Mouse (Mus musculus): ENCODE measurements at regions not wholly inside any gene's neighbourhood (a gene's known extent, or its start where the extent isn't known, plus 50 kb on each side); places are given as distances from the start of the nearest gene placed in this dataset.

DNA sequence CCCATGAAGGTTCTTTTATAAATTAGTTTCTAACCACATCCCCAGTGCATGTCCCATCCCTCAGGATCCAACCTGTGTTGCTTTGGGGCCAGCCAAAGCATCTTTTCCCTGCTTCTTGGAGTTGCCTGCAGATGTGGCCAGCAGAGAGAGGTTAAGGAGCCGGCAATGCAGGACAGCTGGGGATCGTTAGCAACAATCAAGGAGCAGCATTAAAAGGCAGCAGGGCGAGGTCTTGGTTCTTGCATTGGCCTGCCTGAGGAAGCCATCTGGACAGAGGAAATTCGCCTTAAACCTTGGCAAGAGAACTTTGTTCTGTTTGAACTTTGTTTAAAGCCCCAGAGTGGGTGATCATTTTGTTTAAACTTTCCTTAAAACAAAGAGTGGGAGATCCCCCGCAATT, 118.7 kb upstream of the Prdm1 start:
- ATAC-seq (ENCODE audit: insufficient number of reproducible peaks, insufficient read depth, low FRiP score, low read depth), result no peak
- H3K27me3 ChIP-seq (ENCODE audit: control insufficient read depth, insufficient read depth, low read length), result no peaks in the 10 kb centered on the region
- no peak overlapping the region for H3K4me3 ChIP-seq (ENCODE audit: low read depth, low read length)
- WGBS, result 19% methylated on average over 5 of the region's 5 CpGs
- H3K4me1 ChIP-seq (ENCODE audit: control insufficient read depth, insufficient read depth, low read length), result no peaks in the 10 kb centered on the region
- H3K36me3 ChIP-seq (ENCODE audit: control insufficient read depth, insufficient read depth, low read length), result no peaks in the 10 kb centered on the region
- no peak overlapping the region for H3K4me2 ChIP-seq (replicated peaks; ENCODE audit: low read depth, low read length)
- H3K9me3 ChIP-seq (ENCODE audit: control insufficient read depth, low read depth, low read length), result no peaks in the 10 kb centered on the region
- H3K9ac ChIP-seq (replicated peaks; ENCODE audit: low read depth, low read length), result no peak overlapping the region
- no peak overlapping the region for H3K27ac ChIP-seq (ENCODE audit: low read length)

DNA sequence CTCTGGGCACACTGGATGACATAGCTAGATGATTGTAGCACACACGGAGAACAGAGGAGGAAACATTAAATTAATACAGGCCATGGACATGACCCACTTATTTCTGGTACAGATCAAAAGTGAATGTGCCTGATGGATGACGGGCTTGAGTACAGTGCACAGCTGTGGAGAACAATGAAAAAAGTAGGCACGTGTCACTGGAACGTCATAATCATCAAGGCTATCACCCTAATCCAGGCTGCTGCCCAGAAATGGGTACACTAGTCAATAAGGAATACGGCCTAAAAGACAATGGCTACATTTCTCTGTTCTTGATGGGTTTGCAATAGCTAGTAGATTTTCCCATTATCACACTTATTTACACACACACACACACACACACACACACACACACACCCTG, 118.3 kb upstream of the Prdm1 start:
- Histone ChIP-seq H3K9me3 (ENCODE audit: control insufficient read depth, low read depth, low read length) (no peaks in the 10 kb centered on the region), H3K4me1 (ENCODE audit: control insufficient read depth, insufficient read depth, low read length) (no peaks in the 10 kb centered on the region), H3K27ac (ENCODE audit: low read length) (no peak overlapping the region), H3K4me3 (ENCODE audit: low read depth, low read length) (no peak overlapping the region), H3K27me3 (ENCODE audit: control insufficient read depth, insufficient read depth, low read length) (no peaks in the 10 kb centered on the region), H3K4me2 (replicated peaks; ENCODE audit: low read depth, low read length) (no peak overlapping the region), H3K9ac (replicated peaks; ENCODE audit: low read depth, low read length) (no peak overlapping the region), H3K36me3 (ENCODE audit: control insufficient read depth, insufficient read depth, low read length) (no peaks in the 10 kb centered on the region)
- WGBS, result 84% methylated on average over 5 of the region's 5 CpGs
- ATAC-seq (ENCODE audit: insufficient number of reproducible peaks, insufficient read depth, low FRiP score, low read depth), result no peak

DNA sequence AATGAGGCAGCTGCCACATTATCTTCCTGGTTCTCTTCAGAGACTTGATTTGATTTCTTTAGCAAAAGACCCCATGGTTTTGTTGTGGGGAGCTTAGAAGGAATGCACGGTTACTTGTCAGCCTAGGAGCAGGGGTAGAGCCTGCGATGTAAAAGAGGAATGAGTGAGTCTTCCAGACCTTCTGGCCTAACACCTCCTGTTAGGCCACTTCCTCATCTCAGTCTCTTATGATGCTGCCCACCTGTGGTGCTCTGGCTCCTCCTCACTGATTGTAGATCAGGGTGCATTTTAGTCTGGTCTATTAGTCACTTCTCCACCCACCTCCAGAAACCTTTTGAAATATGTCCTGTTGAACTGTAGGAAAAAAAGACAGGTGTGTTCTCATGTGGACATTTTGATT, 113.3 kb upstream of the Prdm1 start:
- ATAC-seq (ENCODE audit: insufficient number of reproducible peaks, insufficient read depth, low FRiP score, low read depth), result no peak
- 90% methylated on average over 2 of the region's 2 CpGs for WGBS
- Histone ChIP-seq H3K4me1 (ENCODE audit: control insufficient read depth, insufficient read depth, low read length) (no peaks in the 10 kb centered on the region), H3K4me3 (ENCODE audit: low read depth, low read length) (no peak overlapping the region), H3K27ac (ENCODE audit: low read length) (no peak overlapping the region), H3K27me3 (ENCODE audit: control insufficient read depth, insufficient read depth, low read length) (no peaks in the 10 kb centered on the region), H3K4me2 (replicated peaks; ENCODE audit: low read depth, low read length) (no peak overlapping the region), H3K9me3 (ENCODE audit: control insufficient read depth, low read depth, low read length) (no peaks in the 10 kb centered on the region), H3K36me3 (ENCODE audit: control insufficient read depth, insufficient read depth, low read length) (no peaks in the 10 kb centered on the region), H3K9ac (replicated peaks; ENCODE audit: low read depth, low read length) (no peak overlapping the region)

DNA sequence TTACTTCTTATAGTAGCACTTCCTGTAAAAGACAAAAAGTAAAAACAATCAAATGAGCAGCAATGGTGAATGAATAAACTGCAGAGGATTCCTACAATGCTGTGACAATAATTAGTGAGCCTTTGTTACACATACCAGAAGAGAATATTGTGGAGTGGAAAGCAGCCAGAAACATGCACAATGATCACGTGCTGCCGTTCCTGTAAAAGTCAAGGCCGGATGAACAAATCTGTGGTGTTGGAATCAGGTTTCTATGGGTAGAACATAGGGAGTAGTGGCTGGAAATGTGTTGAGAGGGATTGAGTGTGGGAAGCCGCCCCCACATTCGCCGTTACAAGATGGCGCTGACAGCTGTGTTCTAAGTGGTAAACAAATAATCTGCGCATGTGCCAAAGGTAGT, 112.3 kb upstream of the Prdm1 start:
- Histone ChIP-seq H3K27me3 (ENCODE audit: control insufficient read depth, insufficient read depth, low read length) (no peaks in the 10 kb centered on the region), H3K4me2 (replicated peaks; ENCODE audit: low read depth, low read length) (no peak overlapping the region), H3K4me1 (ENCODE audit: control insufficient read depth, insufficient read depth, low read length) (no peaks in the 10 kb centered on the region), H3K4me3 (ENCODE audit: low read depth, low read length) (no peak overlapping the region), H3K36me3 (ENCODE audit: control insufficient read depth, insufficient read depth, low read length) (no peaks in the 10 kb centered on the region), H3K27ac (ENCODE audit: low read length) (no peak overlapping the region), H3K9ac (replicated peaks; ENCODE audit: low read depth, low read length) (no peak overlapping the region), H3K9me3 (ENCODE audit: control insufficient read depth, low read depth, low read length) (no peaks in the 10 kb centered on the region)
- no peak for ATAC-seq (ENCODE audit: insufficient number of reproducible peaks, insufficient read depth, low FRiP score, low read depth)
- WGBS, result 97% methylated on average over 8 of the region's 8 CpGs

DNA sequence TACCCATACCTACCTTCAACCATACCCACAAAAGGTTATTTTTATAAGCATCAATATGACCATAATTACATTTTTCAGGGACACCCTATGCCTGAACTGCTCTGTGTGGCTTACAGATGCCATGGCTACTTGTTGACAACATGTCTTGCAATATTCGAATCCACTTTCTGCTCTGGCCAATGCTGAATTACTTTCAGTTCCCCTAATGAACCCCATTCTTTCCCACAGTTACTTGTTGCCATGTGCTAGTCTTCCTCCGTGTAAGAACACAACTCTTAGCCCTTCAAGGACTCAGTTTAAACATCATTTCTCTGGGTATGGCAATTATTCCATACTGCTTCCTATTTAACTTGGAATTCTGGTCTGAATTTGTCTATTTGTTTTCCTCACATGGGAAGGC, 110.4 kb upstream of the Prdm1 start:
- Histone ChIP-seq H3K4me2 (replicated peaks; ENCODE audit: low read depth, low read length) (no peak overlapping the region), H3K36me3 (ENCODE audit: control insufficient read depth, insufficient read depth, low read length) (no peaks in the 10 kb centered on the region), H3K9me3 (ENCODE audit: control insufficient read depth, low read depth, low read length) (no peaks in the 10 kb centered on the region), H3K4me3 (ENCODE audit: low read depth, low read length) (no peak overlapping the region), H3K4me1 (ENCODE audit: control insufficient read depth, insufficient read depth, low read length) (no peaks in the 10 kb centered on the region), H3K27ac (ENCODE audit: low read length) (no peak overlapping the region), H3K27me3 (ENCODE audit: control insufficient read depth, insufficient read depth, low read length) (no peaks in the 10 kb centered on the region), H3K9ac (replicated peaks; ENCODE audit: low read depth, low read length) (no peak overlapping the region)
- WGBS, result 86% methylated on average over 2 of the region's 2 CpGs
- ATAC-seq (ENCODE audit: insufficient number of reproducible peaks, insufficient read depth, low FRiP score, low read depth), result no peak

DNA sequence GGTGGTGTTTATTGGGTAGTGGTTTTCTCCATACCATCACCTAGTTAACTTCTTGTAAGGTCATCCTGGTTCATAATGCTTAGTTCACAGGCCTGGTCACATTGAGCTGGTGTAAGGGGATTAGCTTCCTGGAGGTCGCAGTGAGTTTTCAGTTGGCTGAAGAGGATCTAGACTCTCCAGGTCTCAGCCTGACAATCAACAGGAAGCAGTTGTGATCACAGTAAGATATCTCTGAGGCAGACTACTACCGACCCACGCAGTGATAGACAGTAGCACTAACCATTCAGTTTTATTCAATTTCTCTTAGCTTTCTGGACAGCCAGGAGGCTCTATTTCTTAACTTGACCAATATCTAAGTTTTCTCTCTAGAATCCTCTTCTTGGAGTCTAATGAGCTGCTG, 108.5 kb upstream of the Prdm1 start:
- H3K9me3 ChIP-seq (ENCODE audit: control insufficient read depth, low read depth, low read length), result no peaks in the 10 kb centered on the region
- no peaks in the 10 kb centered on the region for H3K27me3 ChIP-seq (ENCODE audit: control insufficient read depth, insufficient read depth, low read length)
- H3K4me2 ChIP-seq (replicated peaks; ENCODE audit: low read depth, low read length), result no peak overlapping the region
- no peak overlapping the region for H3K27ac ChIP-seq (ENCODE audit: low read length)
- no peaks in the 10 kb centered on the region for H3K4me1 ChIP-seq (ENCODE audit: control insufficient read depth, insufficient read depth, low read length)
- no peak overlapping the region for H3K9ac ChIP-seq (replicated peaks; ENCODE audit: low read depth, low read length)
- no peaks in the 10 kb centered on the region for H3K36me3 ChIP-seq (ENCODE audit: control insufficient read depth, insufficient read depth, low read length)
- no peak for ATAC-seq (ENCODE audit: insufficient number of reproducible peaks, insufficient read depth, low FRiP score, low read depth)
- H3K4me3 ChIP-seq (ENCODE audit: low read depth, low read length), result no peak overlapping the region
- WGBS, result 75% methylated on average over 3 of the region's 3 CpGs

DNA sequence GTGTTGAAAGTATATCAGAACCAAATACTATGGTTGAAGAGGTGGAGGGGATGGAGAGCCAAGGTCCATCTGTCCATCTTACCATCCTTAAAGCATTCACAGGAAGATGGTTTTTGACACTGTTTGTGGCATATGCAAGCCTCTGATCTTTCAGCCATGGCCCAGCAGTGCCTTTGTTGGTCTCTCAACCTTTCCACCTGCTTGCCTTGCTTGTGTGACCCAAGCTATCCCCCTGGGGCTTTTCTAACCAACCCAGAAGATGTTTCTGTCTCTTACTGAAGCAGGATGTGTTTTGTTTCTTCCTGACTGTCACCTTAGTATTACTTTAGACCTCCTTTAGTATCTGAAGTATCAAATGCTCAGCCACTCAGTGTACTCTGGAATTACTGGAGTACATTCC, 107.8 kb upstream of the Prdm1 start:
- Histone ChIP-seq H3K36me3 (ENCODE audit: control insufficient read depth, insufficient read depth, low read length) (no peaks in the 10 kb centered on the region), H3K27ac (ENCODE audit: low read length) (no peak overlapping the region), H3K4me1 (ENCODE audit: control insufficient read depth, insufficient read depth, low read length) (no peaks in the 10 kb centered on the region), H3K4me3 (ENCODE audit: low read depth, low read length) (no peak overlapping the region), H3K9me3 (ENCODE audit: control insufficient read depth, low read depth, low read length) (no peaks in the 10 kb centered on the region), H3K4me2 (replicated peaks; ENCODE audit: low read depth, low read length) (no peak overlapping the region), H3K27me3 (ENCODE audit: control insufficient read depth, insufficient read depth, low read length) (no peaks in the 10 kb centered on the region), H3K9ac (replicated peaks; ENCODE audit: low read depth, low read length) (no peak overlapping the region)
- no peak for ATAC-seq (ENCODE audit: insufficient number of reproducible peaks, insufficient read depth, low FRiP score, low read depth)

DNA sequence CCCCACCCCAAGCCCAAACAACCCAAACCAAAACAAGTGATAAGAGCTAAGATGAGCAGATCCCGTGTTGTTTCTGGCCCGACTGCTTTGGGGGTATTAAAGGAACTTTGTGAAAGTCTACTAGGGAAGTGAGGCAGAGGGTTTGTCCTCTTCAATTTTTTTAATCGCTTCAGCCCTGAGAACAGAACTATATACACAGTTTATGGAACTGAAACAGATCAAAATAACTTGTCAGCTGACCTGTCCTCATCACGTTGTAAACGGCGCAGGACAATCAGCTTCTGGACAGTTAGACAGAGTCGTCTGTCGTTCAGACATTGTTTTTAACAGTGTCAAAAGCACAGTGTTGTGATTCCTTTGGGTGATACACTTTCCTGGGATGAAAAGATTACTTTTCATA, 103.3 kb upstream of the Prdm1 start:
- 63% methylated on average over 8 of the region's 8 CpGs for WGBS
- H3K4me1 ChIP-seq (ENCODE audit: control insufficient read depth, insufficient read depth, low read length), result no peaks in the 10 kb centered on the region
- H3K27ac ChIP-seq (ENCODE audit: low read length), result no peak overlapping the region
- ATAC-seq (ENCODE audit: insufficient number of reproducible peaks, insufficient read depth, low FRiP score, low read depth), result no peak
- no peak overlapping the region for H3K4me2 ChIP-seq (replicated peaks; ENCODE audit: low read depth, low read length)
- no peaks in the 10 kb centered on the region for H3K36me3 ChIP-seq (ENCODE audit: control insufficient read depth, insufficient read depth, low read length)
- H3K4me3 ChIP-seq (ENCODE audit: low read depth, low read length), result no peak overlapping the region
- H3K27me3 ChIP-seq (ENCODE audit: control insufficient read depth, insufficient read depth, low read length), result no peaks in the 10 kb centered on the region
- no peaks in the 10 kb centered on the region for H3K9me3 ChIP-seq (ENCODE audit: control insufficient read depth, low read depth, low read length)
- no peak overlapping the region for H3K9ac ChIP-seq (replicated peaks; ENCODE audit: low read depth, low read length)

DNA sequence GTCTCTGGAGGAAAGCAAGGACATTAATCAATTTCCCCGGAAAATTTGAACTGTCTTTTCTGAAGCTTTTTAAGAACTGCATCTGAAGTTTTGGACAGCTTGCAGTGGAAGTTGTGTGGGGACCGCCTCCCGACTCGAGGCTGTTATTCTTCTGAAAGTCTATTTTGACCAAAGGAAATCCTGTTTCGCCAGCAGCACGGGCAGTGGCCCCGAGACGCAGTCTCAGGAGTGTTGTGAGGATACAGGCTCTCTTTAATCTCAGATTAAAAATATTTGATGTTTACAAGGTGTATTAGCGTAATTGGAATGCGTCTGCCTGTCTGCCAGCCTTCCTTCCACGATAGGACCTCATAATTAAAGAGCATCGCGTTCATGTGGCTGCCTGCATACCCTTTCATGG, 102.2 kb upstream of the Prdm1 start:
- Histone ChIP-seq H3K9ac (replicated peaks; ENCODE audit: low read depth, low read length) (no peak overlapping the region), H3K9me3 (ENCODE audit: control insufficient read depth, low read depth, low read length) (no peaks in the 10 kb centered on the region), H3K4me1 (ENCODE audit: control insufficient read depth, insufficient read depth, low read length) (no peaks in the 10 kb centered on the region), H3K27me3 (ENCODE audit: control insufficient read depth, insufficient read depth, low read length) (no peaks in the 10 kb centered on the region), H3K4me3 (ENCODE audit: low read depth, low read length) (no peak overlapping the region), H3K27ac (ENCODE audit: low read length) (no peak overlapping the region), H3K36me3 (ENCODE audit: control insufficient read depth, insufficient read depth, low read length) (no peaks in the 10 kb centered on the region), H3K4me2 (replicated peaks; ENCODE audit: low read depth, low read length) (no peak overlapping the region)
- ATAC-seq (ENCODE audit: insufficient number of reproducible peaks, insufficient read depth, low FRiP score, low read depth), result no peak
- WGBS, result 67% methylated on average over 13 of the region's 13 CpGs

Measured in stomach, embryonic 14.5 days (tissue).